Comparison of ENCODE assay signal across 12 mouse cellular contexts in genomic region chr12:80232076-80232839, GRCm38 (mm10). TPM values are rescaled to one million over a fixed set of nuclear protein-coding genes. Genes with fewer than 3 reads are reported as not detected.
A peak's percentile ranks its signal among the peaks of the same experiment; 100 is the strongest.
DNase-seq lines count a peak whose midpoint lies in the region; ATAC-seq and TF ChIP-seq lines count a peak whose summit lies in the region.
"Had no signal": no experiment of that assay in that cellular context is flagged by ENCODE, and none has a peak within 500 bp of the region (broad histone marks: within the 10 kb centered on the region; RNA-seq: fewer than 3 reads in every experiment).

No protein-coding gene starts in this region.

- H3K4me1 ChIP-seq in intestine, embryonic 14.5 days (replicated peaks; ENCODE audit: control insufficient read depth, insufficient read depth, low read length), result peaks cover 62% of the 10 kb centered on the region
- H3K4me1 ChIP-seq in intestine, postnatal 0 days (replicated peaks; ENCODE audit: control insufficient read depth, insufficient read depth, low read length), result peaks cover 44% of the 10 kb centered on the region
- peaks cover 16% of the 10 kb centered on the region for H3K4me1 ChIP-seq in bone marrow, adult 2 months (ENCODE audit: control insufficient read depth, insufficient read depth, low read length)
- H3K4me1 ChIP-seq in embryonic facial prominence, embryonic 12.5 days, result peaks cover 50% of the 10 kb centered on the region
- peaks cover 62% of the 10 kb centered on the region for H3K4me1 ChIP-seq in liver, embryonic 15.5 days (replicated peaks)
- peaks cover 41% of the 10 kb centered on the region for H3K4me1 ChIP-seq in neural tube, embryonic 15.5 days

- no peak for TF ChIP-seq POLR2A in bone marrow, adult 2 months (IDR thresholded peaks at IDR 0.05; ENCODE audit: borderline replicate concordance, control insufficient read depth, low read depth, low read length)

- ATAC-seq in intestine, embryonic 14.5 days (replicated peaks; ENCODE audit: low FRiP score, low TSS enrichment, low read depth), result no peak
- ATAC-seq in intestine, postnatal 0 days, result no peak
- no peak for ATAC-seq in embryonic facial prominence, embryonic 12.5 days (ENCODE audit: insufficient number of reproducible peaks, insufficient read depth, low FRiP score, low TSS enrichment)
- ATAC-seq in liver, embryonic 15.5 days (ENCODE audit: insufficient read depth), result no peak
- ATAC-seq in neural tube, embryonic 15.5 days (ENCODE audit: low FRiP score), result no peak
- ATAC-seq: activated CD4-positive, CD25-positive, alpha-beta regulatory T cell, adult 4 months; forebrain, embryonic 13.5 days had no signal

- H3K9ac ChIP-seq in intestine, embryonic 14.5 days (ENCODE audit: low read length), result no peak overlapping the region
- H3K9ac ChIP-seq in intestine, postnatal 0 days (ENCODE audit: low read depth, low read length), result no peak overlapping the region
- H3K9ac ChIP-seq in embryonic facial prominence, embryonic 12.5 days, result no peak overlapping the region
- H3K9ac ChIP-seq in liver, embryonic 15.5 days, result no peak overlapping the region
- no peak overlapping the region for H3K9ac ChIP-seq in neural tube, embryonic 15.5 days (replicated peaks)
- H3K9ac ChIP-seq: forebrain, embryonic 13.5 days had no signal

- H3K27me3 ChIP-seq in intestine, embryonic 14.5 days (replicated peaks; ENCODE audit: control insufficient read depth, insufficient read depth, low read length), result no peaks in the 10 kb centered on the region
- no peaks in the 10 kb centered on the region for H3K27me3 ChIP-seq in intestine, postnatal 0 days (replicated peaks; ENCODE audit: control insufficient read depth, insufficient read depth, low read length)
- no peaks in the 10 kb centered on the region for H3K27me3 ChIP-seq in embryonic facial prominence, embryonic 12.5 days
- H3K27me3 ChIP-seq in liver, embryonic 15.5 days, result no peaks in the 10 kb centered on the region
- no peaks in the 10 kb centered on the region for H3K27me3 ChIP-seq in neural tube, embryonic 15.5 days (replicated peaks)
- H3K27me3 ChIP-seq: forebrain, embryonic 13.5 days had no signal

- no peak overlapping the region for H3K4me2 ChIP-seq in intestine, embryonic 14.5 days (ENCODE audit: low read length)
- no peak overlapping the region for H3K4me2 ChIP-seq in intestine, postnatal 0 days (replicated peaks; ENCODE audit: low read depth)
- H3K4me2 ChIP-seq in embryonic facial prominence, embryonic 12.5 days (replicated peaks), result no peak overlapping the region
- no peak overlapping the region for H3K4me2 ChIP-seq in liver, embryonic 15.5 days
- no peak overlapping the region for H3K4me2 ChIP-seq in neural tube, embryonic 15.5 days
- H3K4me2 ChIP-seq: forebrain, embryonic 13.5 days had no signal

- 0 out of 2 replicates have a peak, but pooled peaks cover 3% of the 10 kb centered on the region for H3K36me3 ChIP-seq in intestine, embryonic 14.5 days (ENCODE audit: control insufficient read depth, insufficient read depth, low read length)
- peaks cover 8% of the 10 kb centered on the region; the same call in 1 of the 2 replicates for H3K36me3 ChIP-seq in intestine, postnatal 0 days (ENCODE audit: control insufficient read depth, insufficient read depth)
- peaks cover 7% of the 10 kb centered on the region; the same call in 1 of the 2 replicates for H3K36me3 ChIP-seq in embryonic facial prominence, embryonic 12.5 days
- no peaks in the 10 kb centered on the region for H3K36me3 ChIP-seq in liver, embryonic 15.5 days (replicated peaks)
- 0 out of 2 replicates have a peak, but pooled peaks cover 3% of the 10 kb centered on the region for H3K36me3 ChIP-seq in neural tube, embryonic 15.5 days

- no peak for TF ChIP-seq CTCF in intestine, postnatal 0 days (IDR thresholded peaks at IDR 0.05; ENCODE audit: low read depth)
- TF ChIP-seq CTCF in bone marrow, adult 2 months (IDR thresholded peaks at IDR 0.05; ENCODE audit: control insufficient read depth, insufficient read depth, low read length), result no peak

- peaks cover 6% of the 10 kb centered on the region; the same call in 1 of the 2 replicates for H3K9me3 ChIP-seq in intestine, embryonic 14.5 days (ENCODE audit: control insufficient read depth, low read length)
- no peaks in the 10 kb centered on the region for H3K9me3 ChIP-seq in intestine, postnatal 0 days (ENCODE audit: control insufficient read depth)
- H3K9me3 ChIP-seq in embryonic facial prominence, embryonic 12.5 days, result peaks cover 9% of the 10 kb centered on the region
- H3K9me3 ChIP-seq in liver, embryonic 15.5 days (replicated peaks), result no peaks in the 10 kb centered on the region
- 0 out of 2 replicates have a peak, but pooled peaks cover 3% of the 10 kb centered on the region for H3K9me3 ChIP-seq in neural tube, embryonic 15.5 days (replicated peaks)

- 74% methylated on average over 9 of the region's 9 CpGs for WGBS in intestine, embryonic 14.5 days
- 78% methylated on average over 9 of the region's 9 CpGs for WGBS in intestine, postnatal 0 days
- 77% methylated on average over 9 of the region's 9 CpGs for WGBS in bone marrow, adult 2 months
- WGBS in embryonic facial prominence, embryonic 12.5 days, result 69% methylated on average over 9 of the region's 9 CpGs
- WGBS in liver, embryonic 15.5 days (ENCODE audit: insufficient replicate concordance), result 65% methylated on average over 9 of the region's 9 CpGs
- WGBS in neural tube, embryonic 15.5 days, result 90% methylated on average over 9 of the region's 9 CpGs

- no peak overlapping the region for H3K4me3 ChIP-seq in intestine, embryonic 14.5 days (ENCODE audit: low read depth, low read length)
- H3K4me3 ChIP-seq in intestine, postnatal 0 days (ENCODE audit: low read depth, low read length), result no peak overlapping the region
- H3K4me3 ChIP-seq in bone marrow, adult 2 months (replicated peaks; ENCODE audit: control insufficient read depth, low read depth, low read length), result no peak overlapping the region
- no peak overlapping the region for H3K4me3 ChIP-seq in embryonic facial prominence, embryonic 12.5 days
- no peak overlapping the region for H3K4me3 ChIP-seq in liver, embryonic 15.5 days (replicated peaks)
- H3K4me3 ChIP-seq in neural tube, embryonic 15.5 days (replicated peaks), result no peak overlapping the region
- H3K4me3 ChIP-seq: forebrain, embryonic 13.5 days had no signal

- DNase-seq in intestine, embryonic 14.5 days (ENCODE audit: low spot score), result no peak
- no peak for DNase-seq in layer of hippocampus, adult 9-10 months (ENCODE audit: low spot score)
- DNase-seq: gastrocnemius, postnatal 36 days; kidney, postnatal 10 days; right cerebral cortex, adult 18-20 months had no signal

- peak overlapping the region; percentile 90 for H3K27ac ChIP-seq in intestine, embryonic 14.5 days (ENCODE audit: low read depth)
- H3K27ac ChIP-seq in intestine, postnatal 0 days (ENCODE audit: low read depth, low read length), result no peak overlapping the region
- peak overlapping the region; percentile 72; the same call in 1 of the 2 replicates for H3K27ac ChIP-seq in bone marrow, adult 2 months (ENCODE audit: control insufficient read depth, insufficient read depth, low read depth, low read length, poor library complexity)
- H3K27ac ChIP-seq in embryonic facial prominence, embryonic 12.5 days, result peak overlapping the region; percentile 97
- H3K27ac ChIP-seq in liver, embryonic 15.5 days (replicated peaks), result peak overlapping the region; percentile 81
- no peak overlapping the region for H3K27ac ChIP-seq in neural tube, embryonic 15.5 days (replicated peaks)
- H3K27ac ChIP-seq: forebrain, embryonic 13.5 days had no signal

RNA-seq across cellular contexts. Expression of gene Actn1, which starts 27.9 kb away (rescaled TPM):
- polyA plus RNA-seq in intestine, embryonic 14.5 days (2014; fragmentation: Nextera tagmentation; extraction: Ambion mirVana), result 66.0 and 68.6 TPM in 2 replicates
- 28.7 and 29.3 TPM in 2 replicates for polyA plus RNA-seq in intestine, postnatal 0 days (2015; fragmentation: Nextera tagmentation; extraction: Ambion mirVana)
- polyA plus RNA-seq in bone marrow, adult 2 months (2011; ENCODE audit: insufficient read depth, insufficient read length, low replicate concordance, missing spikeins), result 29.7 and 70.6 TPM in 2 replicates
- 43.0 and 46.5 TPM in 2 replicates for polyA plus RNA-seq in embryonic facial prominence, embryonic 12.5 days (2016; fragmentation: Nextera tagmentation; extraction: Ambion mirVana)
- 7.9 and 9.4 TPM in 2 replicates for polyA plus RNA-seq in liver, embryonic 15.5 days (2015; fragmentation: Nextera tagmentation; extraction: Ambion mirVana)
- polyA plus RNA-seq in neural tube, embryonic 15.5 days (2015; fragmentation: Nextera tagmentation; extraction: Ambion mirVana), result 8.0 and 19.7 TPM in 2 replicates

Comparison
In these comparisons a context has a peak if more than half of its experiments do, and no peak if none do; other contexts are left out.
1. H3K27ac ChIP-seq: peak in intestine, embryonic 14.5 days (single experiment), bone marrow, adult 2 months (single experiment), embryonic facial prominence, embryonic 12.5 days (single experiment) and liver, embryonic 15.5 days (single experiment); none in intestine, postnatal 0 days (single experiment) and neural tube, embryonic 15.5 days (single experiment).